Mouse (Mus musculus) liver, adult 2 months (tissue): ENCODE data around the gene Xxylt1.

Experiments
- CTCF ChIP-seq: fragments of 200-500 bp; IDR thresholded peaks from 2 replicates; pipeline ENCODE4 v1.5.1; 2011; ENCODE audit warnings: low read depth, low read length, control low read depth
- POLR2A ChIP-seq: fragments of 200-500 bp; IDR thresholded peaks from 2 replicates; pipeline ENCODE4 v1.6.1; 2011; ENCODE audit warnings: low read length, control low read depth; ENCODE audit not compliant: insufficient read depth; ENCODE audit errors: extremely low read depth

DNA sequence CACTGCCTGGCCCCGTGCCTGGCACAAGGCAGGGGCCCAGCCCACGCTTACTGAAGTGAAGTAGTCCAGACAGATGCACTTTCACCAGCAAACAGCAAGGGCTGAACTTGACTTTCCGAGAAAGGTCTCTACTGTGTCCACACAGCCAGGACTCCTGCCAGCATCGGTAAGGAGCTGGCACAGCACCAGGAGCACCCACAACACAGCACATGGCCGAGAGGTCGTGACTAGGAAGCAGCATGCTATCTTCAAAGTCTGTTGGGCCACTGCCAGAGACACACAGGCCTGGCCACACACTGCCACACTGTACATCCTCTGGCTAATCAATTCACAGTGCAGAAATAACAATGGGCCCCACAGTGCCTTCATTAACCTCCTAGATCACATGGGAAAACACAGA is 107.8 kb downstream of the Xxylt1 start:
- no peak for TF ChIP-seq POLR2A
- TF ChIP-seq CTCF = 0 out of 2 replicates have a peak, but pooled peaks have one; percentile 0
